Mouse (Mus musculus): ENCODE results near the gene Ttc3. TPM values are rescaled to one million over a fixed set of nuclear protein-coding genes. Genes with fewer than 3 reads are reported as not detected.
"Not testable (repeated sequence)": the region's sequence is repeated elsewhere in the genome, so short reads cannot be mapped to it uniquely, and the experiment has no call there.

Ttc3 gene
- polyA plus RNA-seq, 1 experiment from 2014 or later, result 1,054 TPM

GRCm38 (mm10) chr16:94335656-94336055 is 34.8 kb upstream of the Ttc3 start:
- 46% methylated on average over 5 of the region's 5 CpGs for WGBS
- no peaks in the 10 kb centered on the region for H3K36me3 ChIP-seq (replicated peaks; ENCODE audit: control insufficient read depth, insufficient read depth)
- H3K4me1 ChIP-seq (replicated peaks; ENCODE audit: control insufficient read depth, insufficient read depth, low read length), result 0 out of 2 replicates have a peak, but pooled peaks cover under 1% of the 10 kb centered on the region
- H3K27ac ChIP-seq, result no peak overlapping the region
- no peak overlapping the region for H3K4me3 ChIP-seq (replicated peaks; ENCODE audit: low read length)
- no peaks in the 10 kb centered on the region for H3K9me3 ChIP-seq (ENCODE audit: control insufficient read depth, low read length)
- H3K4me2 ChIP-seq (replicated peaks), result no peak overlapping the region
- ATAC-seq (ENCODE audit: low FRiP score) (no peak), DNase-seq (ENCODE audit: low spot score) (no peak)
- no peaks in the 10 kb centered on the region for H3K27me3 ChIP-seq (ENCODE audit: control insufficient read depth, insufficient read depth, low read length)
- no peak overlapping the region for H3K9ac ChIP-seq

GRCm38 (mm10) chr16:94339164-94340160 is 31.0 kb upstream of the Ttc3 start:
- not testable (repeated sequence) for H3K27me3 ChIP-seq (ENCODE audit: control insufficient read depth, insufficient read depth, low read length); H3K4me1 ChIP-seq (replicated peaks; ENCODE audit: control insufficient read depth, insufficient read depth, low read length); H3K9ac ChIP-seq; H3K27ac ChIP-seq; H3K4me2 ChIP-seq (replicated peaks); ATAC-seq (ENCODE audit: low FRiP score); H3K36me3 ChIP-seq (replicated peaks; ENCODE audit: control insufficient read depth, insufficient read depth); H3K9me3 ChIP-seq (ENCODE audit: control insufficient read depth, low read length); DNase-seq (ENCODE audit: low spot score); H3K4me3 ChIP-seq (replicated peaks; ENCODE audit: low read length)
- 94% methylated on average over 18 of the region's 22 CpGs for WGBS

DNA sequence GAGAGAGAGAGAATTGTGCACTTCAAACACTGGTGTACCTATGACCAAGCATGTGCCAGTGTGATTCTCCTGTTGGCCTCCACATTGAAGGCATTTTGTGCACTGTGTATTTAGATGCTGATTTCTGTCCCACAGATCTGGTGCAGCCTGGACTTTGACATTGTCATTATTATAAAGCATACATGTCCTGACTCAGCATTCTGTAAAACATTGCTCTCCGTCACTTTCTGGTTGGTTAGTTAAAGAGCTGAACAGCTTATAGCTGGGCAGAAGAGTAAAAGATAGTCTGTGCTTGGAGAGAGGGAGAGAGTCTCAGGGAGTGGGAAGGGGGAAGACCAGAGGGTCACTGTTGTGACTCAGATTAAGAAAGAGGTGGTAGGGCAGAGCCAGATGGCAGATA is 24.7 kb upstream of the Ttc3 start:
- Histone ChIP-seq H3K9ac (no peak overlapping the region), H3K4me2 (replicated peaks) (no peak overlapping the region), H3K27ac (no peak overlapping the region), H3K4me3 (replicated peaks; ENCODE audit: low read length) (no peak overlapping the region), H3K9me3 (ENCODE audit: control insufficient read depth, low read length) (no peaks in the 10 kb centered on the region), H3K4me1 (replicated peaks; ENCODE audit: control insufficient read depth, insufficient read depth, low read length) (peaks cover 11% of the 10 kb centered on the region; the same call in 1 of the 2 replicates), H3K27me3 (ENCODE audit: control insufficient read depth, insufficient read depth, low read length) (no peaks in the 10 kb centered on the region), H3K36me3 (replicated peaks; ENCODE audit: control insufficient read depth, insufficient read depth) (no peaks in the 10 kb centered on the region)
- WGBS, result 76% methylated on average over 1 of the region's 1 CpGs
- DNase-seq (ENCODE audit: low spot score) (no peak), ATAC-seq (ENCODE audit: low FRiP score) (no peak)

- no peaks in the 10 kb centered on the region for H3K9me3 ChIP-seq (ENCODE audit: control insufficient read depth, low read length)
- H3K27ac ChIP-seq, result no peak overlapping the region
- no peak overlapping the region for H3K4me2 ChIP-seq (replicated peaks)
- no peaks in the 10 kb centered on the region for H3K36me3 ChIP-seq (replicated peaks; ENCODE audit: control insufficient read depth, insufficient read depth)
- H3K27me3 ChIP-seq (ENCODE audit: control insufficient read depth, insufficient read depth, low read length), result no peaks in the 10 kb centered on the region
- no peak overlapping the region for H3K9ac ChIP-seq
- DNase-seq (ENCODE audit: low spot score) (no peak), ATAC-seq (ENCODE audit: low FRiP score) (no peak)
- H3K4me1 ChIP-seq (replicated peaks; ENCODE audit: control insufficient read depth, insufficient read depth, low read length), result peaks cover 11% of the 10 kb centered on the region; the same call in 1 of the 2 replicates
- 78% methylated on average over 7 of the region's 7 CpGs for WGBS
- H3K4me3 ChIP-seq (replicated peaks; ENCODE audit: low read length), result no peak overlapping the region
Measured at GRCm38 (mm10) chr16:94347080-94347731, 23.2 kb upstream of the Ttc3 start.

DNA sequence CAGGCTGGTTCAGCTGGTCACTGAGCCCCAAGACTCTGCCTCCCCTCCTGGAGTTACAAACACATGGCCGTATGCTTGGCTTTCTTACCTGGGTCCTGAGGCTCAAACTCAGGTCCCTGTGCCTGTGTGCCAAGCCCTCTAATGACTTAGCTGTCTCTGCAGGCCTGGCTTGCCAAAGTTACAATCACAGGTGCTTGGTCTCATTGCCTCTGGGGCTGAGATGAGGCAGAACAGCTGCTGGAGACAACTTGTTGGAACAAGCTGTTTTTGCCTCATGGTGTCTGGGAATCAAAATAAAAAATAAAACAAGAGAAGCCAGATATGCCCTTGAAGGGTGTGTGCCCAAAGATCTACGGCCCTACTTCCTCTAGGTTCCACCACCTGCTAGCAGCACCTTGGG is 21.6 kb upstream of the Ttc3 start:
- DNase-seq (ENCODE audit: low spot score) (no peak), ATAC-seq (ENCODE audit: low FRiP score) (no peak)
- Histone ChIP-seq H3K4me2 (replicated peaks) (no peak overlapping the region), H3K9me3 (ENCODE audit: control insufficient read depth, low read length) (no peaks in the 10 kb centered on the region), H3K27ac (no peak overlapping the region), H3K4me3 (replicated peaks; ENCODE audit: low read length) (no peak overlapping the region), H3K27me3 (ENCODE audit: control insufficient read depth, insufficient read depth, low read length) (no peaks in the 10 kb centered on the region), H3K36me3 (replicated peaks; ENCODE audit: control insufficient read depth, insufficient read depth) (no peaks in the 10 kb centered on the region), H3K9ac (no peak overlapping the region), H3K4me1 (replicated peaks; ENCODE audit: control insufficient read depth, insufficient read depth, low read length) (peaks cover 11% of the 10 kb centered on the region; the same call in 1 of the 2 replicates)
- 88% methylated on average over 2 of the region's 2 CpGs for WGBS

- ATAC-seq (ENCODE audit: low FRiP score) (peak; percentile 55; the same call in 1 of the 2 replicates), DNase-seq (ENCODE audit: low spot score) (no peak)
- no peaks in the 10 kb centered on the region for H3K36me3 ChIP-seq (replicated peaks; ENCODE audit: control insufficient read depth, insufficient read depth)
- no peak overlapping the region for H3K9ac ChIP-seq
- peak overlapping the region; percentile 12; the same call in 1 of the 2 replicates for H3K4me2 ChIP-seq (replicated peaks)
- peaks cover 11% of the 10 kb centered on the region; the same call in 1 of the 2 replicates for H3K4me1 ChIP-seq (replicated peaks; ENCODE audit: control insufficient read depth, insufficient read depth, low read length)
- no peak overlapping the region for H3K27ac ChIP-seq
- WGBS, result 62% methylated on average over 11 of the region's 11 CpGs
- no peak overlapping the region for H3K4me3 ChIP-seq (replicated peaks; ENCODE audit: low read length)
- H3K9me3 ChIP-seq (ENCODE audit: control insufficient read depth, low read length), result no peaks in the 10 kb centered on the region
- H3K27me3 ChIP-seq (ENCODE audit: control insufficient read depth, insufficient read depth, low read length), result no peaks in the 10 kb centered on the region
Measured at GRCm38 (mm10) chr16:94349588-94350286, 20.7 kb upstream of the Ttc3 start.

DNA sequence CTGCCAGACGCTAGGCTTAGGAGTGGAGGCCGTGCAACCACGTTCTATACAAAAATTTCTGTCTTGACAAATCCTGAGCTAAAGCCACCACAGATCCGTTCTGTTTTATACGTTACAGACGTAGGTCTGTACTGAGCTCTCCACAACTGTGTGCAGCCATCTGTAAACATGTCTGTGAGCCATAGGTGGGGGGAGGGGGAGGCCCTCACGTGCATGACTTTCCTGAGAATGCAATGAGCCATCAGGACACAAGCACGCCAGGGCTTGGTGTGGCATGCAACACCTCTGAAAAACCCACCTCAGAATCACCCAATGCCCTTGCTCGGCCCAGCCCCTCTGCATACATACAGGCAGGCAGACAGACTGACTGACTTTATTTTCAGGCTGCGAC is 20.1 kb upstream of the Ttc3 start:
- no peaks in the 10 kb centered on the region for H3K27me3 ChIP-seq (ENCODE audit: control insufficient read depth, insufficient read depth, low read length)
- H3K4me2 ChIP-seq (replicated peaks), result no peak overlapping the region
- no peak overlapping the region for H3K4me3 ChIP-seq (replicated peaks; ENCODE audit: low read length)
- no peaks in the 10 kb centered on the region for H3K9me3 ChIP-seq (ENCODE audit: control insufficient read depth, low read length)
- ATAC-seq (ENCODE audit: low FRiP score) (no peak), DNase-seq (ENCODE audit: low spot score) (no peak)
- H3K27ac ChIP-seq, result no peak overlapping the region
- no peaks in the 10 kb centered on the region for H3K36me3 ChIP-seq (replicated peaks; ENCODE audit: control insufficient read depth, insufficient read depth)
- H3K4me1 ChIP-seq (replicated peaks; ENCODE audit: control insufficient read depth, insufficient read depth, low read length), result peaks cover 11% of the 10 kb centered on the region; the same call in 1 of the 2 replicates
- WGBS, result 68% methylated on average over 10 of the region's 10 CpGs
- H3K9ac ChIP-seq, result no peak overlapping the region

GRCm38 (mm10) chr16:94354450-94354849 is 16.0 kb upstream of the Ttc3 start:
- Histone ChIP-seq H3K9me3 (ENCODE audit: control insufficient read depth, low read length) (no peaks in the 10 kb centered on the region), H3K4me3 (replicated peaks; ENCODE audit: low read length) (no peak overlapping the region), H3K4me1 (replicated peaks; ENCODE audit: control insufficient read depth, insufficient read depth, low read length) (peaks cover 11% of the 10 kb centered on the region; the same call in 1 of the 2 replicates), H3K27ac (no peak overlapping the region), H3K4me2 (replicated peaks) (no peak overlapping the region), H3K36me3 (replicated peaks; ENCODE audit: control insufficient read depth, insufficient read depth) (no peaks in the 10 kb centered on the region), H3K9ac (no peak overlapping the region), H3K27me3 (ENCODE audit: control insufficient read depth, insufficient read depth, low read length) (no peaks in the 10 kb centered on the region)
- no peak for ATAC-seq (ENCODE audit: low FRiP score)
- DNase-seq (ENCODE audit: low spot score), result no peak
- 58% methylated on average over 9 of the region's 9 CpGs for WGBS

DNA sequence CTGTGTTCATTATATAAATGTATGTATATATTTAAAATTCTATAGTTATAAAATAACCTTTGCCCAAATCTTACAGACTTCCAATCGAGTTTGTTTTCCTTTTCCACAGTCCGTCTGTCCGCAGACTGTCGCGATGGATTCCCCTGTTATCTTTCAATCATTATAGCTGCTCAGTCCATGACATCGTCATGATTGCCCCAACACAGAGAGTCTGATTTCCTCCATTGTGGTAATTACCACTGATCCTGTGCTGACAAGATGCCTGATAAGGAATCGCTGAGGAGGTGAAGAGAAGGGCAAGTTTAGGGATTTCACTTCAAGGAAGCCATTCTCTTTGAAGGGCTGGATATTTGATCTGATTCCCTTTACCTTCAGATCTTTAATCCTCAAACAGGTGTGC is 14.4 kb upstream of the Ttc3 start:
- Histone ChIP-seq H3K9me3 (ENCODE audit: control insufficient read depth, low read length) (no peaks in the 10 kb centered on the region), H3K27ac (no peak overlapping the region), H3K4me1 (replicated peaks; ENCODE audit: control insufficient read depth, insufficient read depth, low read length) (no peaks in the 10 kb centered on the region), H3K9ac (no peak overlapping the region), H3K4me2 (replicated peaks) (no peak overlapping the region), H3K36me3 (replicated peaks; ENCODE audit: control insufficient read depth, insufficient read depth) (no peaks in the 10 kb centered on the region), H3K4me3 (replicated peaks; ENCODE audit: low read length) (no peak overlapping the region), H3K27me3 (ENCODE audit: control insufficient read depth, insufficient read depth, low read length) (no peaks in the 10 kb centered on the region)
- no peak for ATAC-seq (ENCODE audit: low FRiP score)
- 79% methylated on average over 7 of the region's 7 CpGs for WGBS
- no peak for DNase-seq (ENCODE audit: low spot score)
